Mouse (Mus musculus) liver, adult 2 months (tissue): ENCODE results near the gene Mchr1. TPM values are rescaled to one million over a fixed set of nuclear protein-coding genes. Genes with fewer than 3 reads are reported as not detected.

ENCODE experiments used
- DNase-seq: peaks from one replicate; pipeline ENCODE4 v3.0.0-alpha.2; 2011; ENCODE audit warnings: low read depth, low spot score; ENCODE audit errors: extremely low read depth
- H3K27ac ChIP-seq: fragments of 200-500 bp; replicated peaks from 2 replicates; pipeline ENCODE4 v1.5.1; 2012; ENCODE audit warnings: low read depth, mild to moderate bottlenecking, control low read depth, inconsistent platforms, low read length; ENCODE audit not compliant: insufficient read depth
- H3K27me3 ChIP-seq: fragments of 200-500 bp; 2 replicates; pipeline ENCODE4 v1.6.1; 2012; ENCODE audit warnings: mild to moderate bottlenecking, moderate library complexity, low read length, inconsistent platforms; ENCODE audit not compliant: control insufficient read depth, insufficient read depth
- H3K36me3 ChIP-seq: fragments of 200-500 bp; 2 replicates; pipeline ENCODE4 v1.6.1; 2012; ENCODE audit warnings: low read length, inconsistent platforms; ENCODE audit not compliant: control insufficient read depth, insufficient read depth
- H3K4me1 ChIP-seq: fragments of 200-500 bp; 2 replicates; pipeline ENCODE4 v1.6.1; 2011; ENCODE audit warnings: low read length; ENCODE audit not compliant: control insufficient read depth, insufficient read depth
- H3K4me3 ChIP-seq: fragments of 200-500 bp; 2 replicates; pipeline ENCODE4 v1.5.1; 2011; ENCODE audit warnings: low read depth, mild to moderate bottlenecking, control low read depth, low read length, moderate library complexity; ENCODE audit not compliant: insufficient read depth
- H3K79me2 ChIP-seq: fragments of 200-500 bp; 2 replicates; pipeline ENCODE4 v1.6.1; 2012; ENCODE audit warnings: inconsistent platforms, mild to moderate bottlenecking, low read length, moderate library complexity; ENCODE audit not compliant: control insufficient read depth, insufficient read depth
- H3K9ac ChIP-seq: fragments of 200-500 bp; 2 replicates; pipeline ENCODE4 v1.6.1; 2012; ENCODE audit warnings: low read depth, mild to moderate bottlenecking, control low read depth, inconsistent platforms, low read length
- CTCF ChIP-seq: fragments of 200-500 bp; IDR thresholded peaks from 2 replicates; pipeline ENCODE4 v1.5.1; 2011; ENCODE audit warnings: low read depth, low read length, control low read depth
- POLR2A ChIP-seq: fragments of 200-500 bp; IDR thresholded peaks from 2 replicates; pipeline ENCODE4 v1.6.1; 2011; ENCODE audit warnings: low read length, control low read depth; ENCODE audit not compliant: insufficient read depth; ENCODE audit errors: extremely low read depth
- WGBS: fragments of 180-500 bp; shearing (Covaris S2); methylation state at CpG from one replicate; pipeline ENCODE4 v1.1.7; 2018; 5-methylcytosine and 5-hydroxymethylcytosine counted together
- polyA plus RNA-seq: library from polyadenylated mRNA; depleted of rRNA; stranded (reverse); fragments of >200 nt; gene quantifications from 2 replicates; pipeline ENCODE4 v1.2.3, GENCODE M21; 2012
- total RNA-seq: library from RNA; depleted of rRNA; stranded (reverse); fragments of >200 nt; gene quantifications from 2 replicates; pipeline ENCODE4 v1.2.3, GENCODE M21; 2014

Gene Mchr1
- total and polyA plus RNA-seq, 2 experiments: not detected

GRCm38 (mm10) chr15:81264392-81265095 lies 29.2 kb downstream of the Mchr1 start:
- Histone ChIP-seq H3K4me3 (no peak overlapping the region), H3K4me1 (no peaks in the 10 kb centered on the region; the same call in 1 of the 2 replicates), H3K79me2 (no peaks in the 10 kb centered on the region), H3K27ac (no peak overlapping the region), H3K36me3 (no peaks in the 10 kb centered on the region), H3K27me3 (no peaks in the 10 kb centered on the region), H3K9ac (no peak overlapping the region)
- TF ChIP-seq CTCF (no peak), POLR2A (no peak)
- 71% methylated on average over 16 of the region's 16 CpGs for WGBS
- DNase-seq: no peak

GRCm38 (mm10) chr15:81267416-81267815 lies 32.1 kb downstream of the Mchr1 start:
- Histone ChIP-seq H3K79me2 (no peaks in the 10 kb centered on the region), H3K36me3 (no peaks in the 10 kb centered on the region), H3K27ac (no peak overlapping the region), H3K4me1 (peaks cover 2% of the 10 kb centered on the region; the same call in 1 of the 2 replicates), H3K4me3 (no peak overlapping the region), H3K27me3 (no peaks in the 10 kb centered on the region), H3K9ac (no peak overlapping the region)
- DNase-seq: no peak
- TF ChIP-seq POLR2A (no peak), CTCF (no peak)
- 84% methylated on average over 2 of the region's 2 CpGs for WGBS

DNA sequence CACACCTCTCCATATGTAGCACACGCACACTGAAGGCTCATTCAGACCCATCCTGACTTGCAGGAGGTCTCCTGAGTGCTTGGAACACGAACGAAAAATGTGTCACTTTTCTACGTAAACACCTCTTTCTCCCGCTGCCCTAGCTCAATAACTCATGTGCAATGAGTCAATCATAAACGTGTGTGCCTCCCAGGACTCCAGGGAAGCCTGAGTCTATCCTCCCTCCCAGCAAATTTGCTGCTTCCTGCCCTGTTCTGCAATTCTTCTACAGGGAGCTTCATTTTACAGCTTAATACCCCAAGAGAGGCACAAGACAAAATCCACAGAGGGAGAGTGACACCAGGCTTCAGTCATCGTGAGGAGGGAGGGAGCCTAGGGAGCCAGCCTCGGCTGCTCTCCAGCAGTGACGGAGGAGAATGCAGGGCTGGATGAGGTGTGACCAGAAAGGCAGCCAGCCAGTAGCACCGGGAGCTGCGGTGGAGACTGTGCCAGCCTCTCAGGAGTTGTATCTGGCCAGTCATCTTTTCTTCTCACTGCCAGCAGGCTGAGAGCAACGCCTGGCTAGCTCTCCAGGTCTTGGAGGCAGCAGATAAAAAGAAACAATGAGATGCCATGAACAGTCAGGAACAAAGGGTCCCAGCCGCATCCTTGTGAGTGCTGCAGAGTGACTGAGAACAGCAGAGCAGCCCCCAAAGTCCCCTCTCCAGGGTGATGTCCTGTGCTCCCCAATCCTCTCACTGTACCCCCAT lies 37.2 kb downstream of the Mchr1 start:
- Histone ChIP-seq H3K27me3 (no peaks in the 10 kb centered on the region), H3K36me3 (no peaks in the 10 kb centered on the region), H3K79me2 (no peaks in the 10 kb centered on the region), H3K9ac (peak overlapping the region; percentile 42; the same call in 1 of the 2 replicates), H3K4me3 (no peak overlapping the region), H3K4me1 (peaks cover 7% of the 10 kb centered on the region), H3K27ac (peak overlapping the region; percentile 45; the same call in 1 of the 2 replicates)
- peak; percentile 74 for DNase-seq
- 20% methylated on average over 13 of the region's 13 CpGs for WGBS
- TF ChIP-seq POLR2A: no peak

DNA sequence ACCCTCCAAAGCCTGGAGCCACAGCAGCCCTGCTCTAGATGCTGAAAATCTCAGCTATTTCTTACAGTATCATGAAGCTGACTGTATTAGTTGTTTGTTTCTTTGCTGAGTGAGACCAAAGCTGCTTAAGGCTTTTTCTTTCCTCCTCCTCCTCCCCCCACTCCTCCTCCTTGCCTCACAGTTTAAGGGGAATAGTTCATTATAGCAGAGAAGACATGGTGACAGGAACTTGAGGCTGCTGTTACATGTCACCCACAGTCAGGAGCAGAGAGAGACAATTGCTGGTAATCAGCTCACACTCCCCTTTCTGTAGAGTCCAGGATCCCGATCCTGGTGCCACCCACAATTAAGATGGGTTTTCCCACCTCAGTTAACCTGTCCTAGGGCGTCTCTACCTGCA lies 38.1 kb downstream of the Mchr1 start:
- no peak for TF ChIP-seq CTCF
- TF ChIP-seq POLR2A: no peak
- peaks cover 7% of the 10 kb centered on the region for H3K4me1 ChIP-seq
- H3K4me3 ChIP-seq: no peak overlapping the region
- no peaks in the 10 kb centered on the region for H3K27me3 ChIP-seq
- H3K36me3 ChIP-seq: no peaks in the 10 kb centered on the region
- WGBS: 85% methylated on average over 2 of the region's 2 CpGs
- H3K79me2 ChIP-seq: no peaks in the 10 kb centered on the region
- no peak overlapping the region for H3K27ac ChIP-seq
- no peak for DNase-seq
- H3K9ac ChIP-seq: no peak overlapping the region

GRCm38 (mm10) chr15:81277928-81278327 lies 42.6 kb downstream of the Mchr1 start:
- TF ChIP-seq CTCF: no peak
- no peak for TF ChIP-seq POLR2A
- Histone ChIP-seq H3K4me3 (no peak overlapping the region), H3K79me2 (no peaks in the 10 kb centered on the region), H3K27ac (no peak overlapping the region), H3K36me3 (no peaks in the 10 kb centered on the region), H3K4me1 (peaks cover 7% of the 10 kb centered on the region), H3K9ac (no peak overlapping the region), H3K27me3 (no peaks in the 10 kb centered on the region)
- 68% methylated on average over 11 of the region's 11 CpGs for WGBS
- no peak for DNase-seq

DNA sequence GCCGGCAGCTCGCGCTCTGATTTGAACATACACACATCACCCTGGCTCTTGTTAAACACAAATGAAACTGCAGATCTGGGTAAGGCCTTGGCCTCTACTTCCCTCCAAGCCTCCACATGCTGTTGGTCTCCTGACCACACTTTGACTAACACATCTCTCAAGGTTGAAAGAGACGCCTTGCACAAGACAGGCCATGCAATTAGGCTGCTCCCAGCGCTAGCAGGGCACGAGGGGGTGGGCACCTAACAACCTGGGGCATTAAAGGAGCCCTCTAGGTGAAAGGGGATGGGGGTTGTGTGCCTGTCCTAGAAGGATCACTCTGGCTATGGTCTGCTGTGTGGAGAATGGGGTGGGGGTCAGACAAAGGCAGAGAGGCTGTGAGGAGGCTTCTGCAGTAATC lies 43.4 kb downstream of the Mchr1 start:
- Histone ChIP-seq H3K27ac (no peak overlapping the region), H3K27me3 (no peaks in the 10 kb centered on the region), H3K79me2 (no peaks in the 10 kb centered on the region), H3K4me3 (no peak overlapping the region), H3K36me3 (no peaks in the 10 kb centered on the region), H3K4me1 (peaks cover 7% of the 10 kb centered on the region), H3K9ac (no peak overlapping the region)
- no peak for DNase-seq
- TF ChIP-seq CTCF (no peak), POLR2A (no peak)
- 85% methylated on average over 6 of the region's 6 CpGs for WGBS
